Mouse (Mus musculus) hematopoietic stem cell, adult 5-6 weeks (primary cell): ENCODE measurements around the gene Agl. TPM values are rescaled to one million over a fixed set of nuclear protein-coding genes. Genes with fewer than 3 reads are reported as not detected.
"Not testable (repeated sequence)": the region's sequence is repeated elsewhere in the genome, so short reads cannot be mapped to it uniquely, and the experiment has no call there.

Experiments
- ATAC-seq, 2 experiments: fragments of 125-278 bp in 1 of 2; replicated peaks in 1 of 2; 2 replicates each; pipeline ENCODE4 v1.8.0; 2016 to 2017; ENCODE audit warnings: inconsistent platforms in 2 of 2, mild to moderate bottlenecking in 2 of 2, moderate number of reproducible peaks in 2 of 2, low read depth in 1 of 2, moderate TSS enrichment in 1 of 2; ENCODE audit not compliant: low FRiP score in 2 of 2, poor library complexity in 2 of 2, severe bottlenecking in 2 of 2, insufficient read depth in 1 of 2, low TSS enrichment in 1 of 2
- total RNA-seq: library from RNA; stranded (forward); fragments of 172-1452, 232-1000 nt; gene quantifications from 2 replicates; pipeline ENCODE4 v1.2.3, GENCODE M21; 2017

Gene Agl
- total RNA-seq, 1 experiment from 2014 or later: 8.6 TPM

GRCm38 (mm10) chr3:116829274-116829920 is 21.4 kb upstream of the Agl start:
- ATAC-seq: peak; percentile 2 to 75; a peak in 1 of 4 replicates

GRCm38 (mm10) chr3:116826471-116827215 is 18.7 kb upstream of the Agl start:
- no peak for ATAC-seq

GRCm38 (mm10) chr3:116817231-116817630 is 9.3 kb upstream of the Agl start:
- ATAC-seq: no peak

GRCm38 (mm10) chr3:116816674-116817215 is 8.8 kb upstream of the Agl start:
- ATAC-seq: no peak

GRCm38 (mm10) chr3:116815916-116816315 is 8.0 kb upstream of the Agl start:
- no peak for ATAC-seq

GRCm38 (mm10) chr3:116815305-116815797 is 7.4 kb upstream of the Agl start:
- 0 out of 4 replicates have a peak, but pooled peaks have one; percentile 10 to 32 for ATAC-seq

GRCm38 (mm10) chr3:116812946-116813345 is 5.0 kb upstream of the Agl start:
- no peak for ATAC-seq

GRCm38 (mm10) chr3:116810351-116810750 is 2.4 kb upstream of the Agl start:
- not testable (repeated sequence) for ATAC-seq

GRCm38 (mm10) chr3:116809221-116809620 is 1.3 kb upstream of the Agl start:
- no peak for ATAC-seq

- peak; percentile 70 to 76 for ATAC-seq
Observed at GRCm38 (mm10) chr3:116808507-116809217, 696 bp upstream of the Agl start.

- ATAC-seq: no peak
Observed at GRCm38 (mm10) chr3:116805866-116806265, 2.1 kb downstream of the Agl start.

GRCm38 (mm10) chr3:116804746-116805285 is 3.1 kb downstream of the Agl start:
- ATAC-seq: no peak

GRCm38 (mm10) chr3:116801755-116802154 is 6.2 kb downstream of the Agl start:
- no peak for ATAC-seq

- no peak for ATAC-seq
Observed at GRCm38 (mm10) chr3:116798821-116799510, 9.0 kb downstream of the Agl start.

- no peak for ATAC-seq
Observed at GRCm38 (mm10) chr3:116788851-116789250, 19.1 kb downstream of the Agl start.

GRCm38 (mm10) chr3:116786543-116786942 is 21.4 kb downstream of the Agl start:
- no peak for ATAC-seq

GRCm38 (mm10) chr3:116785820-116786219 is 22.1 kb downstream of the Agl start:
- no peak for ATAC-seq
